Mouse (Mus musculus) erythroblast, adult 5-6 weeks (primary cell): ENCODE results near the gene Iqck. TPM values are rescaled to one million over a fixed set of nuclear protein-coding genes. Genes with fewer than 3 reads are reported as not detected.
A peak's percentile ranks its signal among the peaks of the same experiment; 100 is the strongest.

Experiments
- ATAC-seq: replicated peaks from 2 replicates; pipeline ENCODE4 v1.8.0; 2016; ENCODE audit warnings: moderate number of reproducible peaks, mild to moderate bottlenecking, moderate TSS enrichment, inconsistent platforms; ENCODE audit not compliant: poor library complexity, low FRiP score, severe bottlenecking
- total RNA-seq, 2 experiments: library from RNA; stranded (forward) in 1 of 2; stranded (reverse) in 1 of 2; fragments of 150-400 nt in 1 of 2; fragments of 200-764, 138-1000 nt in 1 of 2; gene quantifications; 2 replicates each; pipeline versions ENCODE4 v1.2.3 to v1.2.4; 2015 to 2017; ENCODE audit warnings: low replicate concordance in 2 of 2

Gene Iqck
- total RNA-seq, 2 experiments from 2014 or later: not detected

DNA sequence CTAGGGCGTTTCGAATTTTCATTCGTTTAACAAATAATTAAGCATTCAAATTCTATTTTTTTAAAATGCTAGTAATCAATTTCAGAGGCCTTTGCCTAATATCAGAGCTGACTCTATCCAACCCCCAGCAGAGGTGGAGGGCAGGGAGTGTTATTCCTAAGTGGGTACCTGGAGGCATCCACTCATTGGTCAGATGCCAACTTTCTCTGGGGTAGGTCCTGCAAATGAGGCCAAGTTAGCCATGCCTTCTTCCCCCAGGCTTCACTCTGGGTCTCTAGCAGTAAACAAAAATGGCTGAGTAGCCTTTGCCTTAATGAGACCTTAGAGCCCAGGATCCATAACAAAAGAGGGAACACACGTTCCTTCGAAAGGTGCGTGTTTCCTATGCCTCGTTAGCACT is 123.6 kb downstream of the Iqck start:
- no peak for ATAC-seq

DNA sequence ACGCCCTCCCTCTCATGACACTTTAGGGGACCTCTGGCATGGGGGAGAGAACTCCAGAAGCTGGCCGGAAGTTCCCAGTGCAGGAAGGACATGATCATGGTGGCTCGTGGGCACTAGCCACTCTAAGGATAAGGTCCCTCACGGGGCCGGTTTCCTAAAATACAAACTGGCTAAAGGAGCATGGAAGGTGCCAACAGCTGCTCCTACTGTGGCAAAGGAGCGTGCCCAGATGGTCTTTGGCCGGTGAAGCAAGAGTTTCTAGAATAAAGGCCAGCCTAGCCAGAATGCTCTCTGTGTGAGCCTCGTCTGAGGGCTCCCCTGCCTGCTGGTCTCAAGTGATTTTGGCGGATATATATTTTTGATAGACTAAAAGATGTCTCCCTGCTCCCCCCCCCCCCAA is 124.2 kb downstream of the Iqck start:
- no peak for ATAC-seq

DNA sequence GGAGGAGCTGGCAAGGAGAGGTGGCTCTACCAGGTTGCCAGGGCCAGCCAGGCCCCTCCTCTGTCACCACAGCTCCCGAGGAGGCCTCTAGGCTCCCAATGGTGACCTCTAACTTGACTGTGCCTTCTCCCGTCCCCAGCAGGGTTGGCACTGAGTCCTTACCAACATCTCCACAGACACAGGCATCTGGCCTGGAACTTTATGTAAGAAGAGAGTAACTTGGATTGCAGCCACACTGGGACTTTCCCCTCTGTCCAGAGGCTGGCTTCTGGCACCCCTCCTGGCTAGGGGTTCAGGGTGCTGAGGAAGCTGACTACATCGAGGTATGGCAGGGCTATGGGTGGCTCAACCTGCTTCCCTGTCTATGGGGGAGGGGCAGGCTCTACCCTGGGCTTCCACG is 125.8 kb downstream of the Iqck start:
- ATAC-seq: no peak

DNA sequence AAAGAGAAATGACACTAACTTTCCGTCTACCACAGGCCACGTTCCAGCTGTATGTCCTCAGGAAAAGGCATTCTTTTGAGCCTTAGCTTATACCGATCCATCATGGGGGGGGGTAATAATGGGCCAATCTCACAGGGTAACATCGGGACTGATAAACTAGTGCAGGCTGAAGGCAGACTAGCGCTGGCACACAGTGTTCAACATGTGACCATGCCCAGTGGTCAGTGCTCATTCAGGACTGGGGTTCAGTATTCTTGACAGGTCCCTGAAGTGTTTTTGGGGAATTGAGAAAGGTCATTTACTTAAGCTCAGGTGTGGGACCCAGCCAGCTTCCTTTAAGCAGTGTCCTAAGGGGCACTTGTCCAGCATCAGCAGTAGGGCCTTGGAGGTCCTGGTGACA is 126.3 kb downstream of the Iqck start:
- no peak for ATAC-seq

DNA sequence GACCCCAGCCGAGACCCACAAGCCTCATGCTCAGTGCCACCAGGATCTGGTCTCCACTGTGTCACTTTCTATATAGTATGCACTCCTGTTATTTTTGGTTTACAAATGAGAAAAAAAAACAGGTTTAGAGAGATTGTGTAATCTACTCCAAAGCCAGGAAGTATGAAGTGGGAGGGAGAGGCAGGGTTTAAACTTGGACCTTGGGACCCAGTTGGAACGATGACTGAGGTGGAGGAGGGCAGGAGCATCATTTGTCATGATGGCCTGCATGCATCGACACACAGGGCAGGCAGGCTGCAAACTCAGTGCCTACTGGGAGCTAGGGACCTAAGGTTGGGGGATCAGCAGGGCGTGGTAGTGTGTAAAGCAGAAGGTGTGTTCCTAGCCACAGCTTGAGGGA is 127.0 kb downstream of the Iqck start:
- no peak for ATAC-seq

- no peak for ATAC-seq
Observed at GRCm38 (mm10) chr7:118983961-118984360, 128.4 kb downstream of the Iqck start.

GRCm38 (mm10) chr7:118985786-118986185 is 130.2 kb downstream of the Iqck start:
- ATAC-seq: no peak

DNA sequence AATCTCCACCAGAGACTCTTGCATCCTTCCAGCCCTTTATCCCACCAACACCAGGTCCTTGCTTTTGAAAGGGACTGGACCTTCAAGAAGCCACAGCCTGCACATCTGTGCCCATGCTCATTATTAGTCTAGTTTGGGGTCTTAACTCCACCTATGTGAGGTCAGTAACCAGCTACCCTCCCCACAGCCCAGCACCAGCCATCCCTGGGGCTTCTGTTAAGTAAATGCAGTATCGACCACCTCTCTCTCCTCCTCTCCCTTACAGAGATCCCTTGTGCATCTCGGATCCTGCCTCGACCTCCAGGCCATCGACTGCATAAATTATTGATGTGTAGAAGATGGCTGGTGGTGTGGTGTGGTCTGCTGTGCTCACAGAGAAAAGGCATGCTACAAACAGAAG is 130.8 kb downstream of the Iqck start:
- no peak for ATAC-seq

DNA sequence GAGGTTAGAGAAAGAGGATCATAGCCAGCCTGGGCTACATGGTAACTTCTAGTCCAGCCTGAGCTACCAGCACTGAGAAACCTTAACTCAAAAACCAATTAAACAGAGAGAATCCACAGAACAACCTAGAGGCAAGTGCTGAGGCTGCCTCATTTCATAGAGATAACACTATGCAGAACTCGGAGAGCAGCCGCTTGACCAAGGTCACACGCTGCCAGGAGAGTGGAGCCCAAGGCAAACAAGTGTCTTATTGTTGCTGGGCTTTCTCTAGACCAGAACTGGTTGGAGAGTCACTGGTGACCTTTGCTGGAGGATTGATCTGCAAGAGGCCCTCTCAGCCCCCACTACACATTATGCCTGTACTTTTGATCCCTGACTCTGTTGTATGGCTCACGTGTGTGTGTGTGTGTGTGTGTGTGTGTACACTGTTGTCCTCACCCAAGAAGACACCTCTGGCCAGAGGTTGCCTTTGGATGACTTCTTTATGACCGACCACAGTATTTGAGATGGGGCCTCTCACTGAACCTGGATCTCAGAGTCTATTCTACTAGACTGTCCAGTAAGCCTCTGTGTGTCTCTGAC is 133.8 kb downstream of the Iqck start:
- no peak for ATAC-seq

DNA sequence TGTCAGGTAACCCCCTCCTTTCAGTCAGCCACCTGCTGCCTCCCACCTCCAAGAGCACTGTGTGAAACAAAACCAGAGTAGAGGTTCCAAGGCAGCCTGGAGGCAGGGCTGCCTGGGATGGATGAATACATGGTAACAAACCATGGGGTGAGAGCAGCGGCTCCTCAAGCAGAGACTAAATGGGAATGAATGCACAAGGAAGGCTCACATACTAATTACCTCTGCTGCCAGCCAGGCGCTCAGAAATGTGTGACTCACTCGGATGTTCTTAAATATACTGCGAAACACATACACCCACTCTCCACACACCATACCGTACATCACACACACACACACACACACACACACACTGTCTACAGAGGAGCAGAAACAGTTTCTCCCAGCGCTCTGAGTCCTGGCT is 134.7 kb downstream of the Iqck start:
- ATAC-seq: no peak

GRCm38 (mm10) chr7:118991341-118991884 is 135.9 kb downstream of the Iqck start:
- ATAC-seq: no peak

- no peak for ATAC-seq
Observed at GRCm38 (mm10) chr7:118992080-118992560, 136.6 kb downstream of the Iqck start.

GRCm38 (mm10) chr7:118992623-118993405 is 137.3 kb downstream of the Iqck start:
- no peak for ATAC-seq

GRCm38 (mm10) chr7:118993597-118994230 is 138.2 kb downstream of the Iqck start:
- ATAC-seq: no peak

DNA sequence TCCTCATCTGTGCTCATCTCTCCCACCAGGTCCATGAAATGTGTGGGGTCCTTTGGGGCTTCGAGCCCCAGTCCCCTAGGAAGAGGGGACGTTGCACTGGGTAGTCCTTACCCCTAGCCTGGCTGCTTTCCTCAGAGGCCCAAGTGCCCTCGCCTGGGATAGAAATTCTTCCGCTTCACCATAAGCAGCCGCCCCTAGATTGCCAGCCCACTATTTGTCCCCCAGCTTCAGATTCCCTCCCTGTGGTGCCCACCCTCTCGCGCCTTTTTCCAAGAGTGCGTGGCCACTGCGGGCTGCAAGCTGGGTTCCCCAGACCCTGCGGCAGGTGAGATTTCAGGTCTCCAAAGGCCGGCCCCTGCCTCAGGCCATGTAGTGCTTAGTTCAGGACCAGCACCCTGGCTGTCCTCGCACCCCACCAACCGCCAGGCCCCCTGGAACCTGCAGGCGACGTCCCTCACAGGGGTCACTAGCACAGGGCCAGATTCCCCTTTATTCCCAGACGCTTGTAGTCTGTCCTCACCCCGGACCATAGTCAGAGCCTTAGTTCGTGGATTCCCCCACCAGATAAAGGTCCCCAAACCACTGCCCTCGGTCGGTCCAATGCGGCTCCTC is 138.8 kb downstream of the Iqck start:
- ATAC-seq: no peak

DNA sequence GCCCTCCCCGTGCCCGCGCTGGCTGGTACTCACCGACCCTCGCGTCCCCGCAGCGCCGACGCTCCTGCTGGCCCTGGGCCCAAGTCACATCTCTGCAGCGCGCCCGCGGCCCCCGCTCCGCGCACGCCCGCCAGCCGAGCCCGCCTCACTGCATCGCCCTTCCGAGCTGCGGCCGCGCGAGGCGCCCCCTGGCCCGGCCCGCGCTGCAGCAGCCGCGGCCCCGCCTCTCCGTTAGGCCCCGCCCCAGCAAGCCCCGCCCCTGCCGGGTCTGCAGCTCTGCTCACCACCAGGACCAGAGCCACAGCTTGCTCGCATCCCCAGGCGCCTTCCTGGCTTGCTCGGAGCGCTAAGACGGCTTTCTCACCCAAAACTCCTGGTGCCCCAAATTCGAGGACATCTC is 139.5 kb downstream of the Iqck start, which contains the start of gene Gprc5b:
Gene Gprc5b, minus strand, starts transcription at position 205 of the 400 bp plus-strand sequence.
- ATAC-seq: no peak

DNA sequence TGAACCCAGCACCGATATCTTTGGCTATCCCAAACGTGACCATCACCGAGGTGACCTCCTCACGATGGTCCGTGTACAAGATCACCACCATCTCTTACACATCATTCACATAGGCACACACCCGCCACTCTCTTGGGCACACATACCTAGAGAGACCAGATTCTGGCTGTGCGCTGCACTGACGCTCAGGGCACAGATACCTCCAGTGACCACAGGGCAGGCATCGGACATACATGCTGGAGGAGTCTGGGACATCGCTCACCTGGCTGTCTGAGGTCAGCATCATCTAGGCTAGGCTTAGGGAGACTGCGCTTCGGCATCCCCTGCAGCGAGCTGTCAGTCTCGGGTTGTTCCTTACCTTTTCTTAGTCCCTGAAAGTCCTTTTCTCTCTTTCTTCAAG is 140.1 kb downstream of the Iqck start:
- no peak for ATAC-seq

DNA sequence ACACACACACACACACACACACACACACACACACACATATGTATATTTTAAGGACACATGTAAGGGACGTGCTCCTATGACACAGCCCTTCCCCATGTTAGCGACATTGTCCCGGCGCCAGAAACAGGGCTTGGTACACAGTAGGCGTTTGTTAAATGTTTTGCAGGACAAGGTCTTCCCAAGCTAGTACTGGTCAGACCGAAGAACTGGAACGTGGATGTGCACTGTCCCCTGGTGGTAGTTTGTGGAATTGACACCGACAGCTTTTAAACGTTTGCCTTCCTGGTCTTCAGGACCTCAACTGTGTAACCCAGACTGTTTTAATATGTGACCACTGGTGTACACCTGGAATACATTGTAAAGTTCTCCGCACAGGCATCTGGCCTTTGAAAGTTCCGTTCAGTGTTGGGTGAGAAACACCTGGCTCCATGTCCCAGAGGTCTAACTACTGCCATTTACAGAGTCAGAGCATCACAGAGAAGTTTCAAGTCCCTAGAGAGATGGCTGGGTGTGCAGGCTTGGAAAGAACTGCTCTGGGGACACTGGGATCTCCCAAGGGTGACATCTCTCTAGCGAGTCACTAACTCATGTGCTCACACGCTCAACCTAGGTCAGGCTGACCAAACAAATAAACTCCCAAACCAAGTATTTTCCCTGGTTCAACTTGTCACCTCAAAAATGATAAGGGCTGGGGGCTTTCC is 140.7 kb downstream of the Iqck start:
- ATAC-seq: peak; percentile 69

- ATAC-seq: no peak
Observed at GRCm38 (mm10) chr7:118999857-119000256, 144.3 kb downstream of the Iqck start.

GRCm38 (mm10) chr7:119001965-119002364 is 146.4 kb downstream of the Iqck start:
- no peak for ATAC-seq
